Mouse (Mus musculus): Measurements from ENCODE around the gene Gjd3.

Gene Gjd3

GRCm38 (mm10) chr11:98932293-98933091 lies 50.3 kb downstream of the Gjd3 start:
- no peak for DNase-seq (ENCODE audit: low read depth)

Data from c-Kit-positive CD71-positive TER-119-negative erythroid progenitor cells, embryonic 14.5 days (primary cell).